Mouse (Mus musculus): Measurements from ENCODE around the gene Tollip. TPM values are rescaled to one million over a fixed set of nuclear protein-coding genes. Genes with fewer than 3 reads are reported as not detected.
"Not testable (repeated sequence)": the region's sequence is repeated elsewhere in the genome, so short reads cannot be mapped to it uniquely, and the experiment has no call there.

Tollip gene
- polyA plus RNA-seq, 1 experiment from 2014 or later, result 53.5 TPM

GRCm38 (mm10) chr7:141947512-141947911, 29.2 kb upstream of the Tollip start:
- Histone ChIP-seq H3K4me3 (ENCODE audit: low read depth, low read length) (no peak overlapping the region), H3K36me3 (ENCODE audit: control insufficient read depth, insufficient read depth, low read length) (no peaks in the 10 kb centered on the region), H3K9ac (ENCODE audit: low read depth, low read length) (no peak overlapping the region), H3K27me3 (ENCODE audit: control insufficient read depth, insufficient read depth, low read length) (no peaks in the 10 kb centered on the region; the same call in 1 of the 2 replicates), H3K27ac (ENCODE audit: low read depth, low read length) (no peak overlapping the region), H3K9me3 (ENCODE audit: control insufficient read depth, low read length) (no peaks in the 10 kb centered on the region), H3K4me2 (replicated peaks; ENCODE audit: low read depth, low read length) (no peak overlapping the region), H3K4me1 (replicated peaks; ENCODE audit: control insufficient read depth, insufficient read depth, low read length) (peaks cover 7% of the 10 kb centered on the region)
- no peak for ATAC-seq (ENCODE audit: low FRiP score)
- no peak for DNase-seq (ENCODE audit: low spot score)

GRCm38 (mm10) chr7:141945927-141946326, 27.6 kb upstream of the Tollip start:
- no peak overlapping the region for H3K4me2 ChIP-seq (replicated peaks; ENCODE audit: low read depth, low read length)
- DNase-seq (ENCODE audit: low spot score), result peak; percentile 50
- peaks cover 3% of the 10 kb centered on the region for H3K4me1 ChIP-seq (replicated peaks; ENCODE audit: control insufficient read depth, insufficient read depth, low read length)
- H3K36me3 ChIP-seq (ENCODE audit: control insufficient read depth, insufficient read depth, low read length), result no peaks in the 10 kb centered on the region
- WGBS, result 34% methylated on average over 7 of the region's 7 CpGs
- H3K27ac ChIP-seq (ENCODE audit: low read depth, low read length), result 0 out of 2 replicates have a peak overlapping the region, but pooled peaks have one; percentile 37
- ATAC-seq (ENCODE audit: low FRiP score), result no peak
- no peak overlapping the region for H3K4me3 ChIP-seq (ENCODE audit: low read depth, low read length)
- no peaks in the 10 kb centered on the region for H3K9me3 ChIP-seq (ENCODE audit: control insufficient read depth, low read length)
- H3K9ac ChIP-seq (ENCODE audit: low read depth, low read length), result no peak overlapping the region
- H3K27me3 ChIP-seq (ENCODE audit: control insufficient read depth, insufficient read depth, low read length), result no peaks in the 10 kb centered on the region; the same call in 1 of the 2 replicates

GRCm38 (mm10) chr7:141943444-141943843, 25.1 kb upstream of the Tollip start:
- DNase-seq (ENCODE audit: low spot score), result no peak
- H3K4me3 ChIP-seq (ENCODE audit: low read depth, low read length), result no peak overlapping the region

GRCm38 (mm10) chr7:141934951-141935350, 16.6 kb upstream of the Tollip start:
- peak overlapping the region; percentile 91 for H3K27ac ChIP-seq (ENCODE audit: low read depth, low read length)
- peak; percentile 11 for ATAC-seq (ENCODE audit: low FRiP score)
- DNase-seq (ENCODE audit: low spot score), result peak; percentile 36
- no peaks in the 10 kb centered on the region for H3K27me3 ChIP-seq (ENCODE audit: control insufficient read depth, insufficient read depth, low read length)
- no peak overlapping the region for H3K4me2 ChIP-seq (replicated peaks; ENCODE audit: low read depth, low read length)
- 75% methylated on average over 6 of the region's 6 CpGs for WGBS
- H3K4me3 ChIP-seq (ENCODE audit: low read depth, low read length), result no peak overlapping the region
- H3K4me1 ChIP-seq (replicated peaks; ENCODE audit: control insufficient read depth, insufficient read depth, low read length), result peaks cover 2% of the 10 kb centered on the region; the same call in 1 of the 2 replicates
- H3K9me3 ChIP-seq (ENCODE audit: control insufficient read depth, low read length), result no peaks in the 10 kb centered on the region
- H3K36me3 ChIP-seq (ENCODE audit: control insufficient read depth, insufficient read depth, low read length), result no peaks in the 10 kb centered on the region
- H3K9ac ChIP-seq (ENCODE audit: low read depth, low read length), result no peak overlapping the region

More at GRCm38 (mm10) chr7:141943444-141943843, 25.1 kb upstream of the Tollip start:
- Histone ChIP-seq H3K4me1 (replicated peaks; ENCODE audit: control insufficient read depth, insufficient read depth, low read length) (peaks cover 3% of the 10 kb centered on the region; the same call in 1 of the 2 replicates), H3K9me3 (ENCODE audit: control insufficient read depth, low read length) (no peaks in the 10 kb centered on the region), H3K36me3 (ENCODE audit: control insufficient read depth, insufficient read depth, low read length) (no peaks in the 10 kb centered on the region), H3K4me2 (replicated peaks; ENCODE audit: low read depth, low read length) (no peak overlapping the region), H3K27me3 (ENCODE audit: control insufficient read depth, insufficient read depth, low read length) (no peaks in the 10 kb centered on the region; the same call in 1 of the 2 replicates), H3K27ac (ENCODE audit: low read depth, low read length) (no peak overlapping the region), H3K9ac (ENCODE audit: low read depth, low read length) (no peak overlapping the region)
- ATAC-seq (ENCODE audit: low FRiP score), result no peak
- 80% methylated on average over 5 of the region's 5 CpGs for WGBS

GRCm38 (mm10) chr7:141934128-141934898, 16.0 kb upstream of the Tollip start:
- Histone ChIP-seq H3K9ac (ENCODE audit: low read depth, low read length) (0 out of 2 replicates have a peak overlapping the region, but pooled peaks have one; percentile 2), H3K4me3 (ENCODE audit: low read depth, low read length) (no peak overlapping the region), H3K4me2 (replicated peaks; ENCODE audit: low read depth, low read length) (no peak overlapping the region), H3K4me1 (replicated peaks; ENCODE audit: control insufficient read depth, insufficient read depth, low read length) (peaks cover 2% of the 10 kb centered on the region; the same call in 1 of the 2 replicates), H3K36me3 (ENCODE audit: control insufficient read depth, insufficient read depth, low read length) (no peaks in the 10 kb centered on the region), H3K9me3 (ENCODE audit: control insufficient read depth, low read length) (no peaks in the 10 kb centered on the region), H3K27ac (ENCODE audit: low read depth, low read length) (peak overlapping the region; percentile 91), H3K27me3 (ENCODE audit: control insufficient read depth, insufficient read depth, low read length) (no peaks in the 10 kb centered on the region)
- WGBS, result 52% methylated on average over 7 of the region's 7 CpGs
- peak; percentile 76 for DNase-seq (ENCODE audit: low spot score)
- peak; percentile 97 for ATAC-seq (ENCODE audit: low FRiP score)

GRCm38 (mm10) chr7:141928642-141929041, 10.3 kb upstream of the Tollip start:
- Histone ChIP-seq H3K36me3 (ENCODE audit: control insufficient read depth, insufficient read depth, low read length) (no peaks in the 10 kb centered on the region), H3K27me3 (ENCODE audit: control insufficient read depth, insufficient read depth, low read length) (no peaks in the 10 kb centered on the region), H3K27ac (ENCODE audit: low read depth, low read length) (no peak overlapping the region), H3K4me3 (ENCODE audit: low read depth, low read length) (no peak overlapping the region), H3K4me1 (replicated peaks; ENCODE audit: control insufficient read depth, insufficient read depth, low read length) (no peaks in the 10 kb centered on the region), H3K4me2 (replicated peaks; ENCODE audit: low read depth, low read length) (no peak overlapping the region), H3K9ac (ENCODE audit: low read depth, low read length) (no peak overlapping the region), H3K9me3 (ENCODE audit: control insufficient read depth, low read length) (no peaks in the 10 kb centered on the region)
- DNase-seq (ENCODE audit: low spot score) (no peak), ATAC-seq (ENCODE audit: low FRiP score) (no peak)
- WGBS, result 85% methylated on average over 10 of the region's 10 CpGs

GRCm38 (mm10) chr7:141924917-141925316, 6.6 kb upstream of the Tollip start:
- WGBS, result 11% methylated on average over 7 of the region's 7 CpGs
- no peaks in the 10 kb centered on the region for H3K27me3 ChIP-seq (ENCODE audit: control insufficient read depth, insufficient read depth, low read length)
- no peaks in the 10 kb centered on the region for H3K36me3 ChIP-seq (ENCODE audit: control insufficient read depth, insufficient read depth, low read length)
- H3K4me1 ChIP-seq (replicated peaks; ENCODE audit: control insufficient read depth, insufficient read depth, low read length), result no peaks in the 10 kb centered on the region
- ATAC-seq (ENCODE audit: low FRiP score), result peak; percentile 59; the same call in 1 of the 2 replicates
- DNase-seq (ENCODE audit: low spot score), result peak; percentile 92
- no peaks in the 10 kb centered on the region for H3K9me3 ChIP-seq (ENCODE audit: control insufficient read depth, low read length)
- H3K9ac ChIP-seq (ENCODE audit: low read depth, low read length), result no peak overlapping the region
- H3K27ac ChIP-seq (ENCODE audit: low read depth, low read length), result no peak overlapping the region
- H3K4me2 ChIP-seq (replicated peaks; ENCODE audit: low read depth, low read length), result no peak overlapping the region
- H3K4me3 ChIP-seq (ENCODE audit: low read depth, low read length), result no peak overlapping the region

GRCm38 (mm10) chr7:141924121-141924520, 5.8 kb upstream of the Tollip start:
- not testable (repeated sequence) for DNase-seq (ENCODE audit: low spot score); H3K4me3 ChIP-seq (ENCODE audit: low read depth, low read length); H3K4me2 ChIP-seq (replicated peaks; ENCODE audit: low read depth, low read length); H3K36me3 ChIP-seq (ENCODE audit: control insufficient read depth, insufficient read depth, low read length); H3K9ac ChIP-seq (ENCODE audit: low read depth, low read length); ATAC-seq (ENCODE audit: low FRiP score); H3K4me1 ChIP-seq (replicated peaks; ENCODE audit: control insufficient read depth, insufficient read depth, low read length); H3K9me3 ChIP-seq (ENCODE audit: control insufficient read depth, low read length); H3K27me3 ChIP-seq (ENCODE audit: control insufficient read depth, insufficient read depth, low read length); H3K27ac ChIP-seq (ENCODE audit: low read depth, low read length)
- WGBS, result 94% methylated on average over 17 of the region's 17 CpGs

- no peak overlapping the region for H3K9ac ChIP-seq (ENCODE audit: low read depth, low read length)
- H3K27me3 ChIP-seq (ENCODE audit: control insufficient read depth, insufficient read depth, low read length), result no peaks in the 10 kb centered on the region; the same call in 1 of the 2 replicates
- WGBS, result 71% methylated on average over 3 of the region's 3 CpGs
- DNase-seq (ENCODE audit: low spot score) (no peak), ATAC-seq (ENCODE audit: low FRiP score) (no peak)
- no peaks in the 10 kb centered on the region; the same call in 1 of the 2 replicates for H3K4me1 ChIP-seq (replicated peaks; ENCODE audit: control insufficient read depth, insufficient read depth, low read length)
- no peak overlapping the region for H3K4me2 ChIP-seq (replicated peaks; ENCODE audit: low read depth, low read length)
- H3K27ac ChIP-seq (ENCODE audit: low read depth, low read length), result no peak overlapping the region
- H3K4me3 ChIP-seq (ENCODE audit: low read depth, low read length), result no peak overlapping the region
- no peaks in the 10 kb centered on the region for H3K9me3 ChIP-seq (ENCODE audit: control insufficient read depth, low read length)
- H3K36me3 ChIP-seq (ENCODE audit: control insufficient read depth, insufficient read depth, low read length), result no peaks in the 10 kb centered on the region
Measured at GRCm38 (mm10) chr7:141911305-141911704, 7.0 kb downstream of the Tollip start.
